Mouse (Mus musculus): ENCODE results near the gene Crtc2.

GRCm38 (mm10) chr3:90253653-90254418, at the start of gene Crtc2:
- TF ChIP-seq CTCF (IDR thresholded peaks at IDR 0.05; ENCODE audit: low read depth) (no peak), EP300 (optimal IDR thresholded peaks at IDR 0.05) (no peak)
